Mouse (Mus musculus) cortical plate, adult 2 months (tissue): ENCODE measurements around the gene Kcns1.

Experiments
- CTCF ChIP-seq: fragments of 200-500 bp; IDR thresholded peaks from 2 replicates; pipeline ENCODE4 v1.5.1; 2011; ENCODE audit warnings: mild to moderate bottlenecking, control low read depth, low read length; ENCODE audit not compliant: insufficient read depth; ENCODE audit errors: extremely low read depth
- POLR2A ChIP-seq: fragments of 200-500 bp; IDR thresholded peaks from 2 replicates; pipeline ENCODE4 v1.6.1; 2011; ENCODE audit warnings: mild to moderate bottlenecking, low read length, control low read depth; ENCODE audit not compliant: insufficient read depth; ENCODE audit errors: extremely low read depth

DNA sequence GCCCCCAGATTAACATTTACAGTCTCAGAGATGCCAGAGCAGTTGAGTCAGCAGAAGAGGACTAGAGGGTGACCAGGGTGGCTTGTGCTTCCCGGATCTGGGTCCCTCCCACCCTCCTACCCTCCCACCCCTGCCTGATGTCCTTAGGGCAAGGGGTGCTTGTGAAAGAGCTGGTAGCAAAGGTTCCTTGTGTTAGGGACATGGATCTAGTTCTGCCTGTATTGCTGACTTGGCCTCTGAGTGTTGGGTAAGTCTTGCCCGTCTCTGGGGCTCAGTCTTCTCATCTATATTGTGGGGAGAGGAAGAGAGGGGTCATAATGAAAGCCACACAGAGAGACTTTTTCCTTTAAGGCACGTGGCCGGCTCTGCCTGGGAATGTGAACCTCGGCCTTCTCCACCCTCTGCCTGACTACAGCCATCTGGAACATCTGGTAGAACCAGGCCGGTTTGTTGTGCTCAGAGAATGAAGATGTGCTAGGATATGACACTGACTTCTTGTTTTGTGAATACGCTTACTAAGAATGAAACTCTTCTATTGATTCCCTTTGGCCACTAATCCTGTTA is 11.9 kb upstream of the Kcns1 start, which contains the start of gene Wfdc5:
- TF ChIP-seq CTCF (no peak), POLR2A (no peak)
